Mouse (Mus musculus): ENCODE results near the gene Sh3bp5. TPM values are rescaled to one million over a fixed set of nuclear protein-coding genes. Genes with fewer than 3 reads are reported as not detected.

The Sh3bp5 gene
- polyA plus RNA-seq, 2 experiments = 22.2 to 49.1 TPM

DNA sequence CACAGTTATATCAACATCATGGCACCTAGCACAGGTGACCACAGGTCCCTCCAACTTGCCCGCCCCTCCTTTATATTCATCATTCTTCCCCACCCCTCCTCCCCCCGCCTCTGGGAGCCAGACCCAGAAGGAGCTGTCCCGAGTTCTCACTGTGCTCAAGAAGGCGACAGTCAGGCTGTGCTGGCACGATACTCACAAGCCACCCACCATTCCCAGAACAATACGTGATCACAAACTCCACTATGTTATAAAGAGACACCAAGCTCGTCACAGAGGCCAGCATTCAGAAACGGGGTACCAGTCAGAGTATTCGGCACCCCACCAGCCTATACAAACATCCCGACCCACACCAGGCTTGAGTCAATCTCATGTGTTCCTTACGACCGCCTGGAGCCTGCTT is 38.5 kb downstream of the Sh3bp5 start:
- no peak overlapping the region for H3K4me3 ChIP-seq (replicated peaks; ENCODE audit: low read length)
- H3K27me3 ChIP-seq (ENCODE audit: control insufficient read depth, insufficient read depth, low read length) = no peaks in the 10 kb centered on the region
- H3K4me1 ChIP-seq (ENCODE audit: control insufficient read depth, insufficient read depth, low read length) = peaks cover 6% of the 10 kb centered on the region
- no peaks in the 10 kb centered on the region for H3K9me3 ChIP-seq (ENCODE audit: control insufficient read depth, low read length)
- no peak for DNase-seq (ENCODE audit: low spot score)
- WGBS = 89% methylated on average over 12 of the region's 12 CpGs
- no peak overlapping the region for H3K4me2 ChIP-seq (replicated peaks; ENCODE audit: low read depth, low read length, severe bottlenecking)
- H3K36me3 ChIP-seq (ENCODE audit: control insufficient read depth, insufficient read depth, low read length) = peaks cover 22% of the 10 kb centered on the region
- no peak overlapping the region for H3K27ac ChIP-seq (replicated peaks; ENCODE audit: low read depth, low read length)
- ATAC-seq (ENCODE audit: low FRiP score, low read depth) = no peak
- H3K9ac ChIP-seq (ENCODE audit: low read depth, low read length, severe bottlenecking) = no peak overlapping the region
- TF ChIP-seq POLR2A (IDR thresholded peaks at IDR 0.05; ENCODE audit: borderline replicate concordance, extremely low read depth, insufficient read depth, insufficient read length) = no peak

DNA sequence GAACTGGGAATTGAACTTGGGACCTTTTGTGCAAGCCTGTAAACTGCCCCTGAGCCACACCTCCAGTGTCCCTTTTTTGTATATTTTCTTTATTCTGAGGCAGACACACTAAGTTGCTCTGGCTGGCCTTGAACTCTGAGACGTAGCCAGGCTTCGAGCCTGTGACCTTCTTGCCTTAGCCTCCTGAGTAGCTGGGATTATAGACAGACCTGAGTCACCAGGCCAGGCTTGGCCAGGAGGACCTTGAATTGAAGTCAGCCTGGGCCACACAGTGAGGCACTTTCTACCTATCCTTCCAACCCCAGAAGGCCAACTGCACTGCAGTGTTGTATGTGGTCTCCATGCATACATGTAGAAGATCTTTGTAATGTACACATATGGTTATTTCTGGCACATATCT is 39.5 kb downstream of the Sh3bp5 start:
- DNase-seq (ENCODE audit: low spot score) (no peak), ATAC-seq (ENCODE audit: low FRiP score, low read depth) (no peak)
- H3K27ac ChIP-seq (replicated peaks; ENCODE audit: low read depth, low read length) = no peak overlapping the region
- H3K36me3 ChIP-seq (ENCODE audit: control insufficient read depth, insufficient read depth, low read length) = peaks cover 22% of the 10 kb centered on the region
- no peaks in the 10 kb centered on the region for H3K9me3 ChIP-seq (ENCODE audit: control insufficient read depth, low read length)
- 100% methylated on average over 2 of the region's 2 CpGs for WGBS
- H3K9ac ChIP-seq (ENCODE audit: low read depth, low read length, severe bottlenecking) = no peak overlapping the region
- TF ChIP-seq POLR2A (IDR thresholded peaks at IDR 0.05; ENCODE audit: borderline replicate concordance, extremely low read depth, insufficient read depth, insufficient read length) = no peak
- peaks cover 6% of the 10 kb centered on the region for H3K4me1 ChIP-seq (ENCODE audit: control insufficient read depth, insufficient read depth, low read length)
- H3K4me2 ChIP-seq (replicated peaks; ENCODE audit: low read depth, low read length, severe bottlenecking) = no peak overlapping the region
- no peak overlapping the region for H3K4me3 ChIP-seq (replicated peaks; ENCODE audit: low read length)
- no peaks in the 10 kb centered on the region for H3K27me3 ChIP-seq (ENCODE audit: control insufficient read depth, insufficient read depth, low read length)

DNA sequence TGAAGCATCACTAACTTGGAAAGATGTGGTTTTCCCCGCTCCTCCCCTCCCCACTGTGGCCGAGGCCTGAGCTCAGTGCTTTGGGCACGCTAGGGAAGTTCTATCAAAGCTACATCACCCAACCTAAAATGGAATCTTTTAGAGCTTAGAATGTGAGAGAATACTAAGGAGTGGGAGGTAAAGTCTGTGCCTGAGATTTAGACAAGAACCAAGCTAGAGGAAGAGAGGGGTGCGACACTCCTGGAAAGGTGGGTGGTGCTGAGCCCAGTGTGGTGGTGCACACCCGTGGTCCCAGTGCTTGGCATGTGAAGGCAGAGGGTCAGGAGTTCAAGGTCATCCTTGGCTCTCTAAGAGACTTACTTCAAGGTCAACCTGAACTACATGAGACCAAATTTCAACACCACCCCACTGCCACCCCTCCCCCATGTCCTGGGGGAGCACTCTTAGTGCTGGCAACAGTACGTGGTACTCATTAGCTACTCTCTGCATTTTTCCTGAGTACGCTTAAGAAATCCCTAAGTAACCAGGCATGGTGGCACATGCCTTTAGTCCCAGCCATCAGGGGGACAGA is 40.2 kb downstream of the Sh3bp5 start:
- no peak overlapping the region for H3K4me2 ChIP-seq (replicated peaks; ENCODE audit: low read depth, low read length, severe bottlenecking)
- WGBS = 88% methylated on average over 7 of the region's 7 CpGs
- H3K9ac ChIP-seq (ENCODE audit: low read depth, low read length, severe bottlenecking) = no peak overlapping the region
- H3K27me3 ChIP-seq (ENCODE audit: control insufficient read depth, insufficient read depth, low read length) = no peaks in the 10 kb centered on the region
- ATAC-seq (ENCODE audit: low FRiP score, low read depth) (no peak), DNase-seq (ENCODE audit: low spot score) (no peak)
- H3K4me1 ChIP-seq (ENCODE audit: control insufficient read depth, insufficient read depth, low read length) = peaks cover 6% of the 10 kb centered on the region
- TF ChIP-seq POLR2A (IDR thresholded peaks at IDR 0.05; ENCODE audit: borderline replicate concordance, extremely low read depth, insufficient read depth, insufficient read length) = no peak
- H3K36me3 ChIP-seq (ENCODE audit: control insufficient read depth, insufficient read depth, low read length) = peaks cover 21% of the 10 kb centered on the region
- H3K27ac ChIP-seq (replicated peaks; ENCODE audit: low read depth, low read length) = no peak overlapping the region
- H3K4me3 ChIP-seq (replicated peaks; ENCODE audit: low read length) = no peak overlapping the region
- H3K9me3 ChIP-seq (ENCODE audit: control insufficient read depth, low read length) = no peaks in the 10 kb centered on the region

DNA sequence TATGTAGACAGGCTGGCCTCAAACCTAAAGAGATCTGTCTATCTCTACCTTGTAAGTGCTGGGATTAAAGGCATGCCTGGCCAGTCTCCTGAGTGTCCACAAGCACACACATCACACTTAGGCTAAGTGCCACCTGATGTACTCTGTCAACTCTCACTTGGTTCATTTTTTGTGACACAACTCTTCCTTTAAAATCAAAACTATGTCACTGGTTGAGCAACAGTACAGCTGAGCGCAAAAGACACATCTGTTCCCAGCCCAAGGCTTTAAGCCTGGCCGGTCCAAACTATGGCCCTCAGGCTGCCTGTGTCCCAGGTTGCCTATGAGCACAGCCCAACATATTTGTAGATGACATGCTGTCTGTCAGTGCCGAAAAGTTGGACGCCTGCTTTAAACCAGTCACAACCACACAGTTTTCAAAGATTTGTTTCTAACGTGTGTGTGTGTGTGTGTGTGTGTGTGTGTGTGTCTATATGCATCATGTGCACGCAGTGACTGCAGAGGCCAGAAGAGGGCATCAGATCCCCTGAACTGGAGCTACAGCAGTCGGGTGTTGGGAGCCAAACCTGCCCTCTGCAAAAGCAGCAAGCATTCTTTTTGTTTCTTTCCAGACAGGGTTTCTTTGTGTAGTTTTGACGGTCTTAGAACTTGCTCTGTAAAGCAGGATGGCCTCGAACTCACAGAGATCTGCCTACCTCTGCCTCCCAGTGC is 40.9 kb downstream of the Sh3bp5 start:
- no peak for ATAC-seq (ENCODE audit: low FRiP score, low read depth)

DNA sequence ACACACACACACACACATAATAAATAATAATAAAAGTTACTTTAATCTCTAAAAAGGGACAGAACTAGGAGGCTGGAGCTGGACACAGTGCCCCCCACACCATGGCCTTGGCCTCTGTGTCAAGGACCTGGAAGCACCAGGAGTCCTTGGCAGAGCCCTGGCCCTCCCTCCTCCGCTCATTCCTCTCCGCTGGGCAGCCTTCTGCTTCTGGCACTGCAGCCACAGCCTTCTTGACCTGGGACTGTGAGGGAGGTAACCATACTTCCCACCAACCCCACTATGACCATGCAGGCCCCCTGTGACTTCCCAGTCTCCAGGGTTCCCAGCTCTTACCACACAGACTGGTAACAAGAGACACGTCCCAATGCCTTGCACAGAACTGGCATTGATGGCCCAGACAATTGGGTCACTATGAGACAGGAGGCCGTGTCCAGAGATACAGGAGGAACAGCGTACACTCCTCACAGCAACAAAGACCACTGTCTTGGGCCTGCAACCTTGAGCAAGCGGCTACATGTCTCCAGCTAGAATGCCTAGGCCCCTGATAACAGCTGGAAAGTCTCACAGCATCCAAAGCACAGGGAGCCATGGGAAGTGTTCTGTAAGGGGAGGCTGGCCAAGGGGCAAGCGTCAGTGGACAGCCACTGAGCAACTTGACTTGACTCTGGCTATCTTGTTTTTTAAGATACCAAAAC is 41.8 kb downstream of the Sh3bp5 start:
- TF ChIP-seq POLR2A (IDR thresholded peaks at IDR 0.05; ENCODE audit: borderline replicate concordance, extremely low read depth, insufficient read depth, insufficient read length) = no peak
- 89% methylated on average over 7 of the region's 7 CpGs for WGBS
- H3K9ac ChIP-seq (ENCODE audit: low read depth, low read length, severe bottlenecking) = no peak overlapping the region
- H3K4me2 ChIP-seq (replicated peaks; ENCODE audit: low read depth, low read length, severe bottlenecking) = no peak overlapping the region
- no peak overlapping the region for H3K4me3 ChIP-seq (replicated peaks; ENCODE audit: low read length)
- H3K27ac ChIP-seq (replicated peaks; ENCODE audit: low read depth, low read length) = no peak overlapping the region
- DNase-seq (ENCODE audit: low spot score) (no peak), ATAC-seq (ENCODE audit: low FRiP score, low read depth) (no peak)
- peaks cover 13% of the 10 kb centered on the region; the same call in 1 of the 2 replicates for H3K36me3 ChIP-seq (ENCODE audit: control insufficient read depth, insufficient read depth, low read length)
- 0 out of 2 replicates have a peak, but pooled peaks cover 2% of the 10 kb centered on the region for H3K4me1 ChIP-seq (ENCODE audit: control insufficient read depth, insufficient read depth, low read length)
- H3K27me3 ChIP-seq (ENCODE audit: control insufficient read depth, insufficient read depth, low read length) = no peaks in the 10 kb centered on the region
- H3K9me3 ChIP-seq (ENCODE audit: control insufficient read depth, low read length) = no peaks in the 10 kb centered on the region

More for the DNA sequence above, 40.9 kb downstream of the Sh3bp5 start:
- WGBS = 94% methylated on average over 9 of the region's 9 CpGs
- Histone ChIP-seq H3K4me1 (ENCODE audit: control insufficient read depth, insufficient read depth, low read length) (peaks cover 6% of the 10 kb centered on the region), H3K4me3 (replicated peaks; ENCODE audit: low read length) (no peak overlapping the region), H3K36me3 (ENCODE audit: control insufficient read depth, insufficient read depth, low read length) (peaks cover 17% of the 10 kb centered on the region), H3K9ac (ENCODE audit: low read depth, low read length, severe bottlenecking) (no peak overlapping the region), H3K27ac (replicated peaks; ENCODE audit: low read depth, low read length) (no peak overlapping the region), H3K4me2 (replicated peaks; ENCODE audit: low read depth, low read length, severe bottlenecking) (no peak overlapping the region), H3K27me3 (ENCODE audit: control insufficient read depth, insufficient read depth, low read length) (no peaks in the 10 kb centered on the region), H3K9me3 (ENCODE audit: control insufficient read depth, low read length) (no peaks in the 10 kb centered on the region)
- no peak for TF ChIP-seq POLR2A (IDR thresholded peaks at IDR 0.05; ENCODE audit: borderline replicate concordance, extremely low read depth, insufficient read depth, insufficient read length)
- DNase-seq (ENCODE audit: low spot score) = no peak
